Mouse (Mus musculus): ENCODE results near the gene Clca3a2.
"Not testable (repeated sequence)": the region's sequence is repeated elsewhere in the genome, so short reads cannot be mapped to it uniquely, and the experiment has no call there.

DNA sequence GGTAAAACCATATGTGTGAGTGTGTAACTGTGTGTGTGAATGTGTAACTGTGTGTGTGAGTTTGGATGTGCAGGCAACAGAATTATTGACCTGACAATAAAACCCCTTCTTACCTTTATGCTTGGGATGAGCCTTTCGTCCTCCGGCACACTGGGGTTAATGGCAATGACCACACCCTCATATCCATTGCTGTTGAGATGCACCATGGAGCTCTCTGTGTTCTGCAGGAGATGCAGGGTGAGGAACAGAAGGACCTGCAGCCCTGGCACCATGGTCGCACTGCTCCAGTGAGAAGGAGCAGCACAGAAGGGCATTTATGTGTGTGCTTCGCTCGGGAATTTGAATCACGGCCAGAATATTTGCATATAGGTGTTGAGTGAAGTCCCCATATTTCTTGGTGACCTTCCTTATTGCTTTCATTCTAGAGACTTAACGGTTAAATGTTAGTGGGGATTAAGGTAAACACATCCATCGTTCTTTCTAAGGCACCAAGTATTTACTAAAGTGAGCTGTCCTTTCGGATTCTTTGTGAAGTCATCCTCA, 29.8 kb upstream of the Clca3a2 start, which contains the start of gene Clca3b:
- not testable (repeated sequence) for TF ChIP-seq ETS1 (conservative IDR thresholded peaks at IDR 0.05; ENCODE audit: low read depth, low read length); MAFK (IDR thresholded peaks at IDR 0.05; ENCODE audit: insufficient replicate concordance, low read length); MXI1 (IDR thresholded peaks at IDR 0.05; ENCODE audit: low read depth, low read length); USF1 (IDR thresholded peaks at IDR 0.05; ENCODE audit: low read depth, low read length); TCF12 (IDR thresholded peaks at IDR 0.05; ENCODE audit: low read depth, low read length); CTCF (conservative IDR thresholded peaks at IDR 0.05 in 1 of 2, IDR thresholded peaks at IDR 0.05 in 1 of 2; ENCODE audit: low read depth in 2 of 2, low read length in 2 of 2); ZC3H11A (IDR thresholded peaks at IDR 0.05; ENCODE audit: low read depth, low read length); NELFE (IDR thresholded peaks at IDR 0.05; ENCODE audit: low read depth, low read length)

Data from CH12.LX (cell line).